ENCODE assay signal across 26 mouse cellular contexts in the genomic region with DNA sequence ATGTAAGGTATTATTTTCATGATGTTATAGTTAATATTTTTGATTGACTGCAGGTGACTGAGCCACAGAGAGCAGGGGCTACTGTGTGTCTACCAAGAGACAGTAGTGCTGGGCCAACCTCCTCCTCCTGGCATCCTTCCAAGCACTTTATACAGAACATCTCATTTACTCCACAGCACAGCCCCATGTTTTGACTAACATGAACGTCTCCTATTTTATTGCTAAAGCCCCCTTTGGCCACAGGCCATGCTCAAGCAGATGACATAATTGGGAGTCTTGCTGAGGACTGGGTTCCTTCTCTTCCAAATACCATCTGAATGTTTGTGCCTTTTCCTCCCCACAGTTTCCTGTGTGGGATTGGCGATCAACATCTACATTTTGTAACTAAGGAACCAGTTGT.
DNase-seq lines count a peak whose midpoint lies in the region; ATAC-seq lines count a peak whose summit lies in the region.
"Had no signal": no experiment of that assay in that cellular context is flagged by ENCODE, and none has a peak within 500 bp of the region (broad histone marks: within the 10 kb centered on the region; RNA-seq: fewer than 3 reads in every experiment).

No protein-coding gene starts in this region.

- ATAC-seq in embryonic facial prominence, embryonic 14.5 days (ENCODE audit: low read depth) = 0 out of 2 replicates have a peak, but pooled peaks have one; percentile 44
- ATAC-seq in midbrain, embryonic 14.5 days (ENCODE audit: low FRiP score, low TSS enrichment) = no peak
- no peak for ATAC-seq in midbrain, embryonic 13.5 days
- ATAC-seq: intestine, embryonic 15.5 days; liver, postnatal 0 days; midbrain, embryonic 16.5 days had no signal

- H3K4me1 ChIP-seq in embryonic facial prominence, embryonic 14.5 days (ENCODE audit: control insufficient read depth, insufficient read depth, low read length) = peaks cover 19% of the 10 kb centered on the region
- H3K4me1 ChIP-seq in embryonic facial prominence, embryonic 10.5 days = peaks cover 35% of the 10 kb centered on the region
- H3K4me1 ChIP-seq in midbrain, embryonic 14.5 days (ENCODE audit: control insufficient read depth, insufficient read depth, low read length) = no peaks in the 10 kb centered on the region
- no peaks in the 10 kb centered on the region for H3K4me1 ChIP-seq in midbrain, embryonic 13.5 days (replicated peaks)
- H3K4me1 ChIP-seq: heart, embryonic 10.5 days; hindbrain, embryonic 15.5 days; intestine, embryonic 15.5 days; megakaryocyte, embryonic 14.5 days had no signal

- H3K27me3 ChIP-seq in embryonic facial prominence, embryonic 14.5 days (replicated peaks; ENCODE audit: control insufficient read depth, insufficient read depth, low read length) = no peaks in the 10 kb centered on the region
- no peaks in the 10 kb centered on the region for H3K27me3 ChIP-seq in embryonic facial prominence, embryonic 10.5 days (replicated peaks; ENCODE audit: low read depth, poor library complexity, severe bottlenecking)
- 0 out of 2 replicates have a peak, but pooled peaks cover 1% of the 10 kb centered on the region for H3K27me3 ChIP-seq in midbrain, embryonic 14.5 days (ENCODE audit: control insufficient read depth, insufficient read depth, low read length)
- H3K27me3 ChIP-seq in midbrain, embryonic 13.5 days = no peaks in the 10 kb centered on the region
- H3K27me3 ChIP-seq: hindbrain, embryonic 15.5 days; intestine, embryonic 15.5 days had no signal

- H3K4me2 ChIP-seq in embryonic facial prominence, embryonic 14.5 days (ENCODE audit: low read depth, low read length) = no peak overlapping the region
- H3K4me2 ChIP-seq in midbrain, embryonic 14.5 days (ENCODE audit: low read length) = no peak overlapping the region
- no peak overlapping the region for H3K4me2 ChIP-seq in midbrain, embryonic 13.5 days (replicated peaks)
- H3K4me2 ChIP-seq: hindbrain, embryonic 15.5 days; intestine, embryonic 15.5 days; kidney, embryonic 15.5 days; liver, embryonic 11.5 days had no signal

- H3K4me3 ChIP-seq in embryonic facial prominence, embryonic 14.5 days (ENCODE audit: low read depth, low read length) = no peak overlapping the region
- H3K4me3 ChIP-seq in embryonic facial prominence, embryonic 10.5 days = no peak overlapping the region
- H3K4me3 ChIP-seq in midbrain, embryonic 14.5 days (replicated peaks; ENCODE audit: low read depth, low read length) = no peak overlapping the region
- no peak overlapping the region for H3K4me3 ChIP-seq in midbrain, embryonic 13.5 days (replicated peaks)
- H3K4me3 ChIP-seq: erythroblast, embryonic 14.5 days; heart, embryonic 10.5 days; hindbrain, embryonic 15.5 days; intestine, embryonic 15.5 days; kidney, embryonic 15.5 days; megakaryocyte, embryonic 14.5 days had no signal

- H3K9ac ChIP-seq in embryonic facial prominence, embryonic 14.5 days (ENCODE audit: low read depth, low read length) = no peak overlapping the region
- H3K9ac ChIP-seq in midbrain, embryonic 14.5 days (replicated peaks; ENCODE audit: low read length) = no peak overlapping the region
- H3K9ac ChIP-seq in midbrain, embryonic 13.5 days (replicated peaks) = no peak overlapping the region
- H3K9ac ChIP-seq: hindbrain, embryonic 15.5 days; intestine, embryonic 15.5 days; kidney, embryonic 15.5 days; liver, postnatal 0 days had no signal

- intact Hi-C loops in left cerebral cortex, postnatal 14 days (cut with DNase I) = no loop called here

- peak; percentile 84 for DNase-seq in embryonic facial prominence, embryonic 14.5 days (ENCODE audit: low spot score)
- no peak for DNase-seq in embryonic facial prominence, embryonic 10.5 days (ENCODE audit: low spot score)
- peak; percentile 5 to 18 for DNase-seq in left cerebral cortex, postnatal 14 days (ENCODE audit: low spot score in 2 of 2)
- no peak for DNase-seq in left cerebral cortex, adult 8-10 months (ENCODE audit: low spot score in 2 of 2)
- DNase-seq in midbrain, embryonic 14.5 days = peak; percentile 18
- DNase-seq in lung, postnatal 10 days = peak; percentile 51
- DNase-seq in testis, postnatal 14 days (ENCODE audit: low spot score) = no peak
- DNase-seq: adrenal gland, postnatal 10 days; cerebellum, adult 8-10 months; gastrocnemius, postnatal 10 days; heart, postnatal 4 days; kidney, postnatal 36 days; layer of hippocampus, postnatal 36 days; liver, postnatal 0 days; right cerebral cortex, adult 18-20 months; thymus, adult 2 months; thymus, postnatal 4 days had no signal

- H3K36me3 ChIP-seq in embryonic facial prominence, embryonic 14.5 days (ENCODE audit: control insufficient read depth, insufficient read depth, low read length) = no peaks in the 10 kb centered on the region
- no peaks in the 10 kb centered on the region for H3K36me3 ChIP-seq in embryonic facial prominence, embryonic 10.5 days (replicated peaks)
- no peaks in the 10 kb centered on the region for H3K36me3 ChIP-seq in midbrain, embryonic 14.5 days (ENCODE audit: control insufficient read depth, insufficient read depth, low read length)
- no peaks in the 10 kb centered on the region for H3K36me3 ChIP-seq in midbrain, embryonic 13.5 days
- H3K36me3 ChIP-seq: heart, embryonic 10.5 days; hindbrain, embryonic 15.5 days; intestine, embryonic 15.5 days; kidney, embryonic 15.5 days had no signal

- no peaks in the 10 kb centered on the region for H3K9me3 ChIP-seq in embryonic facial prominence, embryonic 14.5 days (ENCODE audit: control insufficient read depth, low read length)
- no peaks in the 10 kb centered on the region for H3K9me3 ChIP-seq in embryonic facial prominence, embryonic 10.5 days
- no peaks in the 10 kb centered on the region for H3K9me3 ChIP-seq in midbrain, embryonic 14.5 days (ENCODE audit: control insufficient read depth, low read length)
- H3K9me3 ChIP-seq in midbrain, embryonic 13.5 days = no peaks in the 10 kb centered on the region
- H3K9me3 ChIP-seq: heart, embryonic 10.5 days; hindbrain, embryonic 15.5 days; intestine, embryonic 15.5 days; kidney, embryonic 15.5 days had no signal

- 50% methylated on average over 2 of the region's 2 CpGs for WGBS in embryonic facial prominence, embryonic 14.5 days
- WGBS in embryonic facial prominence, embryonic 10.5 days = 82% methylated on average over 2 of the region's 2 CpGs
- 68% methylated on average over 2 of the region's 2 CpGs for WGBS in midbrain, embryonic 14.5 days
- 77% methylated on average over 2 of the region's 2 CpGs for WGBS in midbrain, embryonic 13.5 days

- no peak overlapping the region for H3K27ac ChIP-seq in embryonic facial prominence, embryonic 14.5 days (replicated peaks; ENCODE audit: low read depth, low read length)
- no peak overlapping the region for H3K27ac ChIP-seq in embryonic facial prominence, embryonic 10.5 days (replicated peaks)
- H3K27ac ChIP-seq in midbrain, embryonic 14.5 days (replicated peaks; ENCODE audit: low read depth, low read length) = no peak overlapping the region
- no peak overlapping the region for H3K27ac ChIP-seq in midbrain, embryonic 13.5 days
- H3K27ac ChIP-seq: heart, embryonic 10.5 days; hindbrain, embryonic 15.5 days; intestine, embryonic 15.5 days; kidney, embryonic 15.5 days had no signal

Comparison
In these comparisons a context has a peak if more than half of its experiments do, and no peak if none do; other contexts are left out.
1. DNase-seq: peak in embryonic facial prominence, embryonic 14.5 days (single experiment), left cerebral cortex, postnatal 14 days (2 of 2), midbrain, embryonic 14.5 days (single experiment) and lung, postnatal 10 days (single experiment); none in embryonic facial prominence, embryonic 10.5 days (single experiment), left cerebral cortex, adult 8-10 months (0 of 2) and testis, postnatal 14 days (single experiment).